Mouse (Mus musculus): Measurements from ENCODE around the gene Nme4. TPM values are rescaled to one million over a fixed set of nuclear protein-coding genes. Genes with fewer than 3 reads are reported as not detected.

The Nme4 gene
- polyA plus RNA-seq, 1 experiment from 2014 or later, result 23.7 TPM

GRCm38 (mm10) chr17:26057787-26058567 lies 37.4 kb downstream of the Nme4 start:
- H3K27me3 ChIP-seq (ENCODE audit: control insufficient read depth, insufficient read depth, low read length), result no peaks in the 10 kb centered on the region
- 90% methylated on average over 9 of the region's 9 CpGs for whole genome bisulfite sequencing
- no peak overlapping the region for H3K4me2 ChIP-seq (ENCODE audit: low read length)
- H3K36me3 ChIP-seq (ENCODE audit: control insufficient read depth, insufficient read depth, low read length), result peaks cover 60% of the 10 kb centered on the region
- ATAC-seq (ENCODE audit: low FRiP score, low TSS enrichment) (no peak), DNase-seq (no peak)
- H3K9ac ChIP-seq (replicated peaks; ENCODE audit: low read length), result no peak overlapping the region
- H3K27ac ChIP-seq (replicated peaks; ENCODE audit: low read depth, low read length), result no peak overlapping the region
- no peaks in the 10 kb centered on the region for H3K9me3 ChIP-seq (ENCODE audit: control insufficient read depth, low read length)
- peaks cover 5% of the 10 kb centered on the region; the same call in 1 of the 2 replicates for H3K4me1 ChIP-seq (ENCODE audit: control insufficient read depth, insufficient read depth, low read length)
- no peak overlapping the region for H3K4me3 ChIP-seq (replicated peaks; ENCODE audit: low read depth, low read length)

GRCm38 (mm10) chr17:26057278-26057677 lies 38.1 kb downstream of the Nme4 start:
- no peak overlapping the region for H3K4me3 ChIP-seq (replicated peaks; ENCODE audit: low read depth, low read length)
- no peaks in the 10 kb centered on the region for H3K9me3 ChIP-seq (ENCODE audit: control insufficient read depth, low read length)
- no peak for DNase-seq
- peaks cover 5% of the 10 kb centered on the region; the same call in 1 of the 2 replicates for H3K4me1 ChIP-seq (ENCODE audit: control insufficient read depth, insufficient read depth, low read length)
- H3K36me3 ChIP-seq (ENCODE audit: control insufficient read depth, insufficient read depth, low read length), result peaks cover 55% of the 10 kb centered on the region
- H3K27me3 ChIP-seq (ENCODE audit: control insufficient read depth, insufficient read depth, low read length), result no peaks in the 10 kb centered on the region
- 86% methylated on average over 8 of the region's 8 CpGs for WGBS
- H3K27ac ChIP-seq (replicated peaks; ENCODE audit: low read depth, low read length), result no peak overlapping the region
- ATAC-seq (ENCODE audit: low FRiP score, low TSS enrichment), result no peak
- no peak overlapping the region for H3K4me2 ChIP-seq (ENCODE audit: low read length)
- no peak overlapping the region for H3K9ac ChIP-seq (replicated peaks; ENCODE audit: low read length)

- Histone ChIP-seq H3K27ac (replicated peaks; ENCODE audit: low read depth, low read length) (no peak overlapping the region), H3K9ac (replicated peaks; ENCODE audit: low read length) (no peak overlapping the region), H3K27me3 (ENCODE audit: control insufficient read depth, insufficient read depth, low read length) (no peaks in the 10 kb centered on the region), H3K4me3 (replicated peaks; ENCODE audit: low read depth, low read length) (no peak overlapping the region), H3K9me3 (ENCODE audit: control insufficient read depth, low read length) (no peaks in the 10 kb centered on the region), H3K4me1 (ENCODE audit: control insufficient read depth, insufficient read depth, low read length) (no peaks in the 10 kb centered on the region), H3K4me2 (ENCODE audit: low read length) (no peak overlapping the region), H3K36me3 (ENCODE audit: control insufficient read depth, insufficient read depth, low read length) (peaks cover 51% of the 10 kb centered on the region)
- WGBS, result 43% methylated on average over 6 of the region's 6 CpGs
- ATAC-seq (ENCODE audit: low FRiP score, low TSS enrichment) (no peak), DNase-seq (no peak)
These were observed 40.2 kb downstream of the Nme4 start for GRCm38 (mm10) chr17:26055164-26055563.

GRCm38 (mm10) chr17:26054133-26054845 lies 41.1 kb downstream of the Nme4 start:
- no peak for ATAC-seq (ENCODE audit: low FRiP score, low TSS enrichment)
- Histone ChIP-seq H3K27ac (replicated peaks; ENCODE audit: low read depth, low read length) (no peak overlapping the region), H3K4me1 (ENCODE audit: control insufficient read depth, insufficient read depth, low read length) (no peaks in the 10 kb centered on the region), H3K4me3 (replicated peaks; ENCODE audit: low read depth, low read length) (no peak overlapping the region), H3K9me3 (ENCODE audit: control insufficient read depth, low read length) (no peaks in the 10 kb centered on the region), H3K27me3 (ENCODE audit: control insufficient read depth, insufficient read depth, low read length) (no peaks in the 10 kb centered on the region), H3K36me3 (ENCODE audit: control insufficient read depth, insufficient read depth, low read length) (peaks cover 42% of the 10 kb centered on the region), H3K9ac (replicated peaks; ENCODE audit: low read length) (no peak overlapping the region), H3K4me2 (ENCODE audit: low read length) (no peak overlapping the region)
- DNase-seq, result no peak
- 71% methylated on average over 17 of the region's 17 CpGs for WGBS

GRCm38 (mm10) chr17:26052706-26053105 lies 42.7 kb downstream of the Nme4 start:
- peaks cover 34% of the 10 kb centered on the region for H3K36me3 ChIP-seq (ENCODE audit: control insufficient read depth, insufficient read depth, low read length)
- no peaks in the 10 kb centered on the region for H3K9me3 ChIP-seq (ENCODE audit: control insufficient read depth, low read length)
- H3K4me1 ChIP-seq (ENCODE audit: control insufficient read depth, insufficient read depth, low read length), result no peaks in the 10 kb centered on the region
- WGBS, result 88% methylated on average over 4 of the region's 4 CpGs
- H3K4me3 ChIP-seq (replicated peaks; ENCODE audit: low read depth, low read length), result no peak overlapping the region
- H3K9ac ChIP-seq (replicated peaks; ENCODE audit: low read length), result no peak overlapping the region
- no peak overlapping the region for H3K4me2 ChIP-seq (ENCODE audit: low read length)
- no peaks in the 10 kb centered on the region for H3K27me3 ChIP-seq (ENCODE audit: control insufficient read depth, insufficient read depth, low read length)
- ATAC-seq (ENCODE audit: low FRiP score, low TSS enrichment) (no peak), DNase-seq (no peak)
- H3K27ac ChIP-seq (replicated peaks; ENCODE audit: low read depth, low read length), result no peak overlapping the region

- Histone ChIP-seq H3K36me3 (ENCODE audit: control insufficient read depth, insufficient read depth, low read length) (peaks cover 28% of the 10 kb centered on the region), H3K9me3 (ENCODE audit: control insufficient read depth, low read length) (no peaks in the 10 kb centered on the region), H3K4me2 (ENCODE audit: low read length) (no peak overlapping the region), H3K27me3 (ENCODE audit: control insufficient read depth, insufficient read depth, low read length) (no peaks in the 10 kb centered on the region), H3K4me1 (ENCODE audit: control insufficient read depth, insufficient read depth, low read length) (no peaks in the 10 kb centered on the region; the same call in 1 of the 2 replicates), H3K27ac (replicated peaks; ENCODE audit: low read depth, low read length) (no peak overlapping the region), H3K9ac (replicated peaks; ENCODE audit: low read length) (no peak overlapping the region), H3K4me3 (replicated peaks; ENCODE audit: low read depth, low read length) (no peak overlapping the region)
- ATAC-seq (ENCODE audit: low FRiP score, low TSS enrichment) (no peak), DNase-seq (no peak)
- 91% methylated on average over 4 of the region's 4 CpGs for WGBS
These were observed 43.3 kb downstream of the Nme4 start for GRCm38 (mm10) chr17:26052074-26052473.

- ATAC-seq (ENCODE audit: low FRiP score, low TSS enrichment) (no peak), DNase-seq (no peak)
- Histone ChIP-seq H3K27me3 (ENCODE audit: control insufficient read depth, insufficient read depth, low read length) (no peaks in the 10 kb centered on the region), H3K4me1 (ENCODE audit: control insufficient read depth, insufficient read depth, low read length) (peaks cover 6% of the 10 kb centered on the region), H3K4me2 (ENCODE audit: low read length) (no peak overlapping the region), H3K9ac (replicated peaks; ENCODE audit: low read length) (no peak overlapping the region), H3K4me3 (replicated peaks; ENCODE audit: low read depth, low read length) (no peak overlapping the region), H3K27ac (replicated peaks; ENCODE audit: low read depth, low read length) (no peak overlapping the region), H3K36me3 (ENCODE audit: control insufficient read depth, insufficient read depth, low read length) (0 out of 2 replicates have a peak, but pooled peaks cover 3% of the 10 kb centered on the region), H3K9me3 (ENCODE audit: control insufficient read depth, low read length) (no peaks in the 10 kb centered on the region)
- 96% methylated on average over 8 of the region's 8 CpGs for whole genome bisulfite sequencing
These were observed 47.3 kb downstream of the Nme4 start for GRCm38 (mm10) chr17:26048118-26048517.

- H3K4me3 ChIP-seq (replicated peaks; ENCODE audit: low read depth, low read length), result no peak overlapping the region
- ATAC-seq (ENCODE audit: low FRiP score, low TSS enrichment), result no peak; the same call in 1 of the 2 replicates
- no peak overlapping the region for H3K4me2 ChIP-seq (ENCODE audit: low read length)
- no peak for DNase-seq
- peak overlapping the region; percentile 41; the same call in 1 of the 2 replicates for H3K27ac ChIP-seq (replicated peaks; ENCODE audit: low read depth, low read length)
- 68% methylated on average over 10 of the region's 10 CpGs for WGBS
- no peaks in the 10 kb centered on the region for H3K27me3 ChIP-seq (ENCODE audit: control insufficient read depth, insufficient read depth, low read length)
- H3K36me3 ChIP-seq (ENCODE audit: control insufficient read depth, insufficient read depth, low read length), result 0 out of 2 replicates have a peak, but pooled peaks cover 3% of the 10 kb centered on the region
- no peak overlapping the region for H3K9ac ChIP-seq (replicated peaks; ENCODE audit: low read length)
- H3K4me1 ChIP-seq (ENCODE audit: control insufficient read depth, insufficient read depth, low read length), result peaks cover 10% of the 10 kb centered on the region
- H3K9me3 ChIP-seq (ENCODE audit: control insufficient read depth, low read length), result no peaks in the 10 kb centered on the region
These were observed 49.0 kb downstream of the Nme4 start for GRCm38 (mm10) chr17:26046253-26046997.

Data from midbrain, embryonic 14.5 days (tissue).